Mouse (Mus musculus) heart, postnatal 10 days (tissue): Measurements from ENCODE around the gene Lingo1. TPM values are rescaled to one million over a fixed set of nuclear protein-coding genes. Genes with fewer than 3 reads are reported as not detected.

ENCODE experiments used
- DNase-seq, 2 experiments: peaks; one replicate each; pipeline ENCODE4 v3.0.0; 2021
- intact Hi-C: fragments of 180-260 bp; cut with DNase I; formaldehyde crosslinking; loops from one replicate; pipeline ENCODE4 v1.15.1; 2025
- total RNA-seq, 2 experiments: library from RNA; stranded (reverse); gene quantifications; 2 replicates each; pipeline ENCODE4 v1.2.3; 2021

Gene Lingo1
- total RNA-seq, 2 experiments from 2014 or later, result 2.1 to 2.3 TPM

DNA sequence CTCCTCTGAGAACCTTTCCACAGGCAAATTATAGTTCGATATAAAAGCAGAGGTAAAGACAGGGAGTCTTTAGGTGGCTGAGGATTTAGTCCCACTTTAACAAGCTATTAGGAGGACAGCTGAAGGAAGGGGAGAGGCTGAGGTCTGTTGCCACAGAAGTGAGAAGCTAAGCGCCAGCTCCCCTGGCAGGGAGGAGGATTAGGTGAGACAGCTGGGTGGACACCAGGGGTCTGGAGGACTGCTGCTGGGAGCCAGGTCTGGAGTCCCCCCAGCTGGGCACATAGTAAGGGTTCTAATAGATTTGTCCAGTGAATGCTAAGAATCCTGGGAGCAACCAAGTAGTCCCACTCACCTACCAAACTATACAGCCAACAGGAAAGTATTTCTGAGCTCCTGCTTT is 65.3 kb downstream of the Lingo1 start:
- intact Hi-C loops, result loop anchor here (5.0 kb wide), 1 partner anchor 66 kb away; the partner anchor contains the start of gene Lingo1
- DNase-seq, result no peak

DNA sequence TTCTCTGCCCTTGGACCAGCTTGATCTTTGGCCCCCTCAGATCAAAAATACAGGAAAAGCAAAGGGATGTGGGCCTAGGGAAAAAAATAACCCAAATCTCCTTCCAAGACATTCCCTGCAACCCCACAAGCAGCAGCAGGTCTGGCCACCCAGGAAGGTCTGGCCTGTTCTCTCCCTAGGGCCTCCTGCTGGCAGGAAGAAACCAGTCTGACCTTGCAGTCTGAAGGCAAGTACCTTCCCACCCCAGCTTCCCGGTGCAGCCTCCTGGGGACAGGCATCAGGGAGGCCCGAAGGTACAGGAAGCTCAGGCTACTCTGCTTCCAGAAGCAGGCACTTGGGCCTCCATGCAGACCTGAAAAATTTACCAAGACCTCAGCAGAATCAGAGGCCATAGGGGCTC is 67.1 kb downstream of the Lingo1 start:
- intact Hi-C loops, result no loop called here

GRCm38 (mm10) chr9:56727703-56728684 is 68.3 kb downstream of the Lingo1 start:
- intact Hi-C loops, result no loop called here
- DNase-seq, result peak; percentile 48 to 56

More for the DNA sequence above, 67.1 kb downstream of the Lingo1 start:
- no peak for DNase-seq

DNA sequence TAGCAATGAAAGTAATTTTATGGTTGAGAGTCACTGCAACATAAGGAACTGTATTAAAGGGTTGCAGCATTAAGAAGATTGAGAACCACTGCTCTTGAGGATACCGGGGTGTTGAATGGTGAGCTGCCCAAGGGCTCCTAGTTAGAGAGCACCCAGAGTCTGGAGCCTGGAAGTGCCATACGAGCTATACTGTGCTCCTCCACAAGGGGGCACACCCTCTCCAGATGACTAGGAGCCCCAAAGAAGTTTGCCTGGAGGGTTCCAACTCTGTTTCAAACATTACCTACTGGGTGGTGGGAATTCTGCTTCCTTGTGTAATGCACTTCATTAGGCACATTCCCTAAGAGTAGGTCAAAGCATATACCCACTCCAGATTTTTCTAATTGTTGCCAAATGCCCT is 70.5 kb downstream of the Lingo1 start:
- intact Hi-C loops, result no loop called here
- peak; percentile 61 to 76 for DNase-seq

DNA sequence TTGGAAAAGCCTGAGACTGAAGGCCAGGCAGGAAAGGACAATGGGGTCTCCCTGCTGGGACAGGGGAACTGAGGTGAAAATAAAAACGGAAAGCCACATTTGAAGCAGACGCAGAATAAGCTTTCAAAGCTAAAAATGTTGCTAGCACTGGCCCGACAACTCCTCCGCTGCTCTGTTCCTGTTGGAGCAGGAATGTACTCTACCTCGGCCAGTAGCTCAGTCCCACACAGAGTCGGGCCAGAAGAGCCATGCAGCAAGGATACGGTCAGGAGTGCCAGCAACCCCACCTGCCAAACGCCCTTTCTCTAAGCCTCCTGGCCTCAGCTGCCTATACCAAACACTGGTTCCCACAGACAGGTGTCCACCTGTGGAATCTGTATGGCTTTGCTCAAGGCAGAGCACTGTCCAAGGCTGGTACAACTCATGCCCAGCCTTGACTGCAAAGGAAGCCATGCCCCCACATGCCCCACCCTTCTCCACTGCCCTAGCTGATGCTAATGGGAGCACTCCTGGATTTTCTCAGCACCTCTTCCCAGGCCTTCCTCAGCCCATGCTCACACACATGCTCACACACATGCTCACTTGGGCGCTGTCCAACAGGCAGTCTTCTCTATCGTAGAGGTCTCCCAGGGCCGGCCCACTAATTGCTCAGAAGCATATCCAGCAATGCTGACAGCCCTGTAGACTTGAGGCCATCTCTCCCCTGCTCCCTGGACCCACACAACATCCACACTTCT is 74.0 kb downstream of the Lingo1 start:
- intact Hi-C loops, result no loop called here
- peak in 1 of 2 experiments; percentile 16 for DNase-seq

- intact Hi-C loops, result no loop called here
- no peak for DNase-seq
These were observed 77.3 kb downstream of the Lingo1 start for GRCm38 (mm10) chr9:56718984-56719383.

DNA sequence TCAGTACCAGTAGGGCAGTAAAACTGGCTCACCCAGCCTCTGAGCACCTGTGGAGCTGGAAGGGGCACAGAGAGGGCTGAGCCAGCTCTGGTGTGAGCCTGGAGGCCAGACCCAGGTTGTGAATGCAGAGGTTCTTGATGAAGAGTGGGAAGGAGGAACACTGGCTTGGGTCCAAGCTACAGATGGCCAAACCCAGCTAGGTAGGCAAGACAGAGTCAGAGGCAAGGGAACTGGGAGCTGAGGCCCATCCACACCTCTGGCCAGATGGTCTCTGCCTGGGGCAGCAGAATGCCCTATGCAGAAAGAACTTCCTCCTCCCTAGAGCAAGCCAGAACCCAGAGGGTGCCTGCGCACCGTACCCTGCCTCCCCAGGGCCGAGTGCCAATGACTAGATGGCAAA is 79.7 kb downstream of the Lingo1 start:
- no peak for DNase-seq
- intact Hi-C loops, result no loop called here

DNA sequence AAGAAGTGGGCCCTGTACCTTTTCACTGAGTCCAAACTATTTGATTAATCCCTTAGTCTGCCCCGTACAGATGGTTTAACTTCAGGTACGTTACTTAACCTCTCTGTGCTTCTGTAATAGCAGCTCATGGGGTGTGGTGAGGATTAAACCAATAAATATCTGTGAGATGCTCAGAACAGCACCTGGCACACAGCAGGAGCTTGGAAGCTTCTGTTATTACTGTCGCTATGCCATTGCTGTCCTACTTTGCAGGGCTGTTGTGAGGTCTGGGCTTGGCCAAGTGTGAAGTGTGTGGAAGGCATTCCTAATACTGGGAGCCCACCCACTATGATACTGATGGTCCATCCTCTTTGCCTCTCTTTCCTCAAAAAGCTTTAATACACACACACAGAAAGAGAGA is 80.2 kb downstream of the Lingo1 start:
- DNase-seq, result no peak
- intact Hi-C loops, result no loop called here

GRCm38 (mm10) chr9:56714391-56714790 is 81.9 kb downstream of the Lingo1 start:
- DNase-seq, result no peak
- intact Hi-C loops, result no loop called here

- DNase-seq, result peak; percentile 31 to 42
- intact Hi-C loops, result no loop called here
These were observed 83.5 kb downstream of the Lingo1 start for GRCm38 (mm10) chr9:56712667-56713369.

DNA sequence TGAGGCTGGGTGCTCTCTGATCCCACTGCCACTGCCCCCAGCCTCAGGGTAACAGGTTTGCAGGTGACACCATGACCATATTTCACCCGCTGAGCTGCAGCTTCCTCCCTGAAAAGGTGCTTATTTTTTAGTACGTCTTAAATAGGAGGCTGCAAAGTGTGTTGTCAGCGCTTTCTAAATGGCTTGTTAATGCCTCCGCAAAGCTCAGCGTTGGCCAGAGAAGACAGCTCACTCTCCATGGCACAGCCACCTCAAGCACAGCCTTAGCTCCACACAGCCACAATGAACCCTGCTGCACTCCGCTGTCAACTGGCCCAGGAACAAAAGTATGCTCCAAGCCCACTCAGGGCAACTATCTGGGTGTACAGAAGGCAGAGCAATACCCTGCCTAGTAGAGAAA is 85.3 kb downstream of the Lingo1 start:
- intact Hi-C loops, result no loop called here

DNA sequence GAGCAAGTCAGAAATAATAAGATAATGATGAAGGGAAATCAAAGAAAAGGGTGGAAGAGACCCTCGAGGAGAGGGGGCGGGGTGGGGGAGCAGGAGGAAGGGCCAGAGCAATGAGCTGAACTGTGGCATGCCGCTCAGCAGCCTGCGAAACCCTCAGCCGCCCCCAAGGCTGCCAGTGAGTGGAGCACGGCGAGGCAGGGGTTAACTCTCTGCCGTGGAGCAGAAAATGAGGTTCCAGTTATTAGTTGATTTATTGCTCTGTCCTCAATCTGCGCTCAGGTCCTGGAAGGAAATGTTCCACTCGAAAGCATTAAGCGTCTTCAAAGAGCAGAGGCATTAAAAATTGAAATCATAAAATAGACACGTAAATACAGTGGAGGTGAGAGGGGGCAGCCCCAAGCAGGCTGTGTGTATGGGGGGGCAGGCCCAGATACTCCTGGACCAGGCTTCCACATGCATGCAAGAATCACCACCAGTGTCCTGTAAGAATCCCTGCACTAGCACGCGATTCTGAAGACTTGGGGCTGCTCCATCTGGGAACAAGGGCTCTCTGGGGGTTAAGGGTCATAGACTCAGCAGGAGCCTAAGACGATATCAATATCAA is 89.7 kb downstream of the Lingo1 start:
- no peak for DNase-seq
- intact Hi-C loops, result no loop called here

More for the DNA sequence above, 85.3 kb downstream of the Lingo1 start:
- DNase-seq, result no peak

GRCm38 (mm10) chr9:56701394-56701793 is 94.9 kb downstream of the Lingo1 start:
- intact Hi-C loops, result no loop called here
- DNase-seq, result no peak

- intact Hi-C loops, result no loop called here
These were observed 95.4 kb downstream of the Lingo1 start for GRCm38 (mm10) chr9:56700866-56701265.

DNA sequence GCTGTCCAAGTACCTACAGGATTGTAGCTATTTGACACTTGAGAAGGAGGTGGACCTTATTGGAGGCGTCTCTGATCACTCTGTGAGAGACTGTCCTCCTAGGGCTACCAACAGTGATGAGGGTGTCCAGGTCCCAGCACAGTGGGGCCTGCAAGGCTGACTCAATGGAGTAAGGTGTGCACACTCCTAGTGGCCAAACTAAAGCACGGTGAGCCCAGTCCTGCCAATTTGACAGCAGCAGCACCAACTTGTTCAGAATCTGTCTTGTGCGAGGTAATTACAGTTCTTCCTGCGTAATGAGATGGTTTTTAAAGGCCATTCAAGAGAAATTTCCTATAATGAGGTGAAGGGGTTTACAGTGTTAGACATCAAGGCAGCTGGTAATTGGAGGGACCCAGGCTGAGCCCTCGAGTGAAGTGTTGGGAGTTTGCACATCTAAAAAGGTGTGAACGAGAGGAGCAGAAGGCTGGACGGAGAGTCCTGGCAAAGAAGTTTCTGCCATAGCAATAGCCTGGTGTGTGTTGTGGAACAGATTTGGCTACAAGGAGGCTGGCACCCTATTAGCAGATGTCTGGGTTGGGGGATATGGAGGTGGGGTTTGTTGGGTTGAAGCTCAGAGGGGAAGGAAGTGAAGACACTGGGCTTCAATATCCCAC is 97.4 kb downstream of the Lingo1 start:
- intact Hi-C loops, result no loop called here

More at GRCm38 (mm10) chr9:56700866-56701265, 95.4 kb downstream of the Lingo1 start:
- no peak for DNase-seq

GRCm38 (mm10) chr9:56694079-56694478 is 102.2 kb downstream of the Lingo1 start:
- DNase-seq, result no peak
- intact Hi-C loops, result no loop called here

More for the DNA sequence above, 97.4 kb downstream of the Lingo1 start:
- no peak for DNase-seq

DNA sequence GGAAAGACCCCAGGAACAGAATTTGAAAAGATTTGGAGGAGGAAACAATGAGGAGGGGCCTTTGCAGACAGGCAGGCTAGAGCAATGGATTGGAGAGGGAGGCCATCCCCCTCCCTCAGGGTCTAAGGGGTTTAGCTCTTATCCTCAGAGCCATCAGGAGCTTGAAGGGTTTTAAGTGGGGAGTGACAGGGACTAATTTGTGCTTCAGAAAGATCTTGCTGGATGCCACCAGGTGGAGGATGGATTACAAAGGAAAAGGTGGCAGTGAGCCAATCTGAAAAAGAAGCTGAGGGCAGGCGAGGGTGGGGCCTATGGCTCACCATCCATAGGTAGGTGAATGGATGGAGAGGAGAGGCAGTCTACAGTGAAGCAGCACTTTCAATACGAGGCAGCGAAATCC is 105.0 kb downstream of the Lingo1 start:
- intact Hi-C loops, result no loop called here
- DNase-seq, result no peak

GRCm38 (mm10) chr9:56690679-56691078 is 105.6 kb downstream of the Lingo1 start:
- no peak for DNase-seq
- intact Hi-C loops, result no loop called here

DNA sequence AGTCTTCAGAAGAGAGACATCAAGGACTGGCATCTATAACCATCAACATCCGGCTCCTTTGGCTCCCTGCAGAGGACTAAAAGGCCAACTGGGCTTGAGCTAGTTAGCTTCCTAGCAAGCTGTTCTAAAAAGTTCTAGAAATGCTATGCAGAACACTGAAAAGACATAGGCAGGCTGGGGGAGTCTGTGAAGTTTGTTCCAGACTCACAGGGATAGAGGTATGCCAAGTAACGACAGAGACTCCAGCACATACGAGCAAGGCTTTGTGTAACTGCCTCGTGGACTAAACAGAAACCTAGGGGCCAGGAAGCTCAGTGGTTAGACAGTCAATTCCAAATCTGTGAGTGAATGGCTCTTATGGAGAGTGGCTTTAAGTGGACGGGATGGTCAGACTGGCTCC is 108.8 kb downstream of the Lingo1 start:
- DNase-seq, result no peak
- intact Hi-C loops, result no loop called here

DNA sequence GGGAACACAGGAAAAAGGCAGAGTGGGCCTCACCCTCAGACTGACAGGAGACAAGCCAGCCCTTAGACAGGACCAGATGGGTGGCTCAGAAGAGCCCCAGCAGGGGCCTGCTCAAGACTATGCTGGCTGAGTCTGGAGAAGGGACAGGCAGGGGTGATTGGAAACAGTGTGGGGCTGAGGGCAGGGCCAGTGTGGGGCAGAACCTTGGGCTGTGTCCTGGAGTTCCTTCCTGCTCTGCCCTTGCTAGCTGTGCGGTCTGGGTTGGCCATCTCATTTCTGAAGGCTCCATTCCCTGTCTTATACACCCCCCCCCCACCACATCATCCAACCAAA is 109.2 kb downstream of the Lingo1 start:
- intact Hi-C loops, result no loop called here

More for the DNA sequence above, 109.2 kb downstream of the Lingo1 start:
- no peak for DNase-seq
